ENCODE assay signal across 8 mouse cellular contexts in genomic region chr5:140508686-140509085, GRCm38 (mm10). TPM values are rescaled to one million over a fixed set of nuclear protein-coding genes. Genes with fewer than 3 reads are reported as not detected.
DNase-seq lines count a peak whose midpoint lies in the region; ATAC-seq and TF ChIP-seq lines count a peak whose summit lies in the region.

No protein-coding gene starts in this region.

- peaks cover 6% of the 10 kb centered on the region; the same call in 1 of the 2 replicates for H3K4me1 ChIP-seq in heart, adult 2 months (ENCODE audit: control insufficient read depth, insufficient read depth, low read length)
- peaks cover 50% of the 10 kb centered on the region for H3K4me1 ChIP-seq in bone marrow macrophage, adult 2 months (ENCODE audit: control insufficient read depth, insufficient read depth, low read length)
- peaks cover 37% of the 10 kb centered on the region for H3K4me1 ChIP-seq in intestine, embryonic 15.5 days (replicated peaks)

- no peak for TF ChIP-seq CTCF in heart, adult 2 months (IDR thresholded peaks at IDR 0.05)
- TF ChIP-seq CTCF in bone marrow macrophage, adult 2 months (IDR thresholded peaks at IDR 0.05; ENCODE audit: low read depth, low read length), result no peak

- H3K79me2 ChIP-seq in heart, adult 2 months (replicated peaks; ENCODE audit: control insufficient read depth, insufficient read depth, low read length), result no peaks in the 10 kb centered on the region
- peaks cover 83% of the 10 kb centered on the region for H3K79me2 ChIP-seq in macrophage (ENCODE audit: inconsistent target)

- DNase-seq in heart, adult 2 months, result peak; percentile 43 to 44
- DNase-seq in heart, adult 8-10 months (ENCODE audit: low spot score), result no peak
- DNase-seq in MN1 (ENCODE audit: low spot score), result no peak
- no peak for DNase-seq in frontal cortex, postnatal 36 days (ENCODE audit: low spot score in 2 of 2)

- no peaks in the 10 kb centered on the region for H3K9me3 ChIP-seq in intestine, embryonic 15.5 days

- H3K4me3 ChIP-seq in heart, adult 2 months, result no peak overlapping the region
- H3K4me3 ChIP-seq in bone marrow macrophage, adult 2 months (ENCODE audit: insufficient read depth, low read length), result peak overlapping the region; percentile 89
- H3K4me3 ChIP-seq in intestine, embryonic 15.5 days (replicated peaks), result no peak overlapping the region
- H3K4me3 ChIP-seq in macrophage (ENCODE audit: inconsistent target), result peak overlapping the region; percentile 94; the same call in 1 of the 2 replicates

- H3K9ac ChIP-seq in heart, adult 2 months (ENCODE audit: low read depth, low read length), result no peak overlapping the region
- no peak overlapping the region for H3K9ac ChIP-seq in intestine, embryonic 15.5 days

- intact Hi-C loops in heart, adult 2 months (cut with DNase I), result no loop called here

- WGBS in heart, adult 2 months, result 34% methylated on average over 8 of the region's 8 CpGs
- 42% methylated on average over 8 of the region's 8 CpGs for WGBS in intestine, embryonic 15.5 days
- WGBS in macrophage (ENCODE audit: missing documents), result 5% methylated on average over 8 of the region's 8 CpGs

- no peak overlapping the region for H3K27ac ChIP-seq in heart, adult 2 months
- H3K27ac ChIP-seq in bone marrow macrophage, adult 2 months (ENCODE audit: insufficient read depth, low read depth, low read length), result peak overlapping the region; percentile 75
- 0 out of 2 replicates have a peak overlapping the region, but pooled peaks have one; percentile 24 for H3K27ac ChIP-seq in intestine, embryonic 15.5 days
- peak overlapping the region; percentile 82 for H3K27ac ChIP-seq in macrophage

- no peaks in the 10 kb centered on the region for H3K27me3 ChIP-seq in heart, adult 2 months (ENCODE audit: control insufficient read depth, insufficient read depth, low read length)
- H3K27me3 ChIP-seq in intestine, embryonic 15.5 days (replicated peaks), result no peaks in the 10 kb centered on the region

- H3K36me3 ChIP-seq in heart, adult 2 months (ENCODE audit: control insufficient read depth, insufficient read depth, low read length), result no peaks in the 10 kb centered on the region
- no peaks in the 10 kb centered on the region for H3K36me3 ChIP-seq in intestine, embryonic 15.5 days
- H3K36me3 ChIP-seq in macrophage (ENCODE audit: inconsistent target), result no peaks in the 10 kb centered on the region

- peak overlapping the region; percentile 16; the same call in 1 of the 2 replicates for H3K4me2 ChIP-seq in intestine, embryonic 15.5 days (replicated peaks)

- ATAC-seq in intestine, embryonic 15.5 days, result no peak
- no peak for ATAC-seq in frontal cortex, adult (ENCODE audit: low TSS enrichment)

- no peak for TF ChIP-seq POLR2A in heart, adult 2 months (IDR thresholded peaks at IDR 0.05; ENCODE audit: insufficient read depth, low read depth, low read length)
- TF ChIP-seq POLR2A in bone marrow macrophage, adult 2 months (IDR thresholded peaks at IDR 0.05; ENCODE audit: borderline replicate concordance, low read depth, low read length), result no peak

- no peak for TF ChIP-seq EP300 in heart, adult 2 months (IDR thresholded peaks at IDR 0.05; ENCODE audit: insufficient read depth, low read depth, low read length)

RNA-seq across cellular contexts. Expression of gene Chst12, which starts 3.3 kb away (rescaled TPM):
- total RNA-seq in heart, adult 2 months (2021), result 1 to 10 TPM; 4.5 to 4.8 TPM
- 8.3 and 11.2 TPM in 2 replicates for polyA plus RNA-seq in heart, adult 2 months (2012; rRNA removed)
- 1 to 10 TPM; 3.9 to 5.2 (median 4.6) TPM for total RNA-seq in heart, adult 8-10 months (2022)
- polyA plus RNA-seq in bone marrow macrophage, adult 2 months (2012; ENCODE audit: insufficient read depth, insufficient read length, missing spikeins), result 48.9 and 51.3 TPM in 2 replicates
- polyA plus RNA-seq in intestine, embryonic 15.5 days (2015; fragmentation: Nextera tagmentation; extraction: Ambion mirVana), result 19.8 and 21.3 TPM in 2 replicates
- 10 to 100 TPM in 4 of 26 experiments, 1 to 10 TPM in 19, under 1 TPM in 3; 0.80 to 13.9 (median 2.9) TPM for total RNA-seq in macrophage (2018; cell fraction: chromatin; rRNA removed)
- total RNA-seq in macrophage (2018; cell fraction: cytosol; rRNA removed), result 10 to 100 TPM; 19.1 to 54.3 (median 38.6) TPM
- 10 to 100 TPM in 24 of 26 experiments, 1 to 10 TPM in 2; 3.1 to 38.2 (median 20.4) TPM for total RNA-seq in macrophage (2018; cell fraction: nucleus; rRNA removed)
- 34.3 to 56.4 TPM (median 38.4 TPM) in 3 replicates for polyA plus RNA-seq in macrophage (2018)

RNA-seq across cellular contexts. Expression of gene Grifin, which starts 56.2 kb away (rescaled TPM):
- not detected for total RNA-seq in heart, adult 2 months (2021)
- polyA plus RNA-seq in heart, adult 2 months (2012; rRNA removed), result not detected in 2 replicates
- total RNA-seq in heart, adult 8-10 months (2022), result not detected
- not detected in 2 replicates for polyA plus RNA-seq in bone marrow macrophage, adult 2 months (2012; ENCODE audit: insufficient read depth, insufficient read length, missing spikeins)
- 0.49 and 0.58 TPM in 2 replicates for polyA plus RNA-seq in intestine, embryonic 15.5 days (2015; fragmentation: Nextera tagmentation; extraction: Ambion mirVana)
- not detected for total RNA-seq in macrophage (2018; cell fraction: chromatin; rRNA removed)
- not detected for total RNA-seq in macrophage (2018; cell fraction: cytosol; rRNA removed)
- not detected for total RNA-seq in macrophage (2018; cell fraction: nucleus; rRNA removed)
- polyA plus RNA-seq in macrophage (2018), result not detected in 3 replicates

Comparison
In these comparisons a context has a peak if more than half of its experiments do, and no peak if none do; other contexts are left out.
1. DNase-seq: peak in heart, adult 2 months (2 of 2); none in heart, adult 8-10 months (single experiment), MN1 (single experiment) and frontal cortex, postnatal 36 days (0 of 2).
2. H3K4me3 ChIP-seq: peak in bone marrow macrophage, adult 2 months (single experiment) and macrophage (single experiment); none in heart, adult 2 months (single experiment) and intestine, embryonic 15.5 days (single experiment).